Mouse (Mus musculus): ENCODE measurements around the gene Ptchd4.

Gene Ptchd4

GRCm38 (mm10) chr17:42427961-42428360 is 112.2 kb downstream of the Ptchd4 start:
- DNase-seq (ENCODE audit: low read depth, low spot score), result no peak

DNA sequence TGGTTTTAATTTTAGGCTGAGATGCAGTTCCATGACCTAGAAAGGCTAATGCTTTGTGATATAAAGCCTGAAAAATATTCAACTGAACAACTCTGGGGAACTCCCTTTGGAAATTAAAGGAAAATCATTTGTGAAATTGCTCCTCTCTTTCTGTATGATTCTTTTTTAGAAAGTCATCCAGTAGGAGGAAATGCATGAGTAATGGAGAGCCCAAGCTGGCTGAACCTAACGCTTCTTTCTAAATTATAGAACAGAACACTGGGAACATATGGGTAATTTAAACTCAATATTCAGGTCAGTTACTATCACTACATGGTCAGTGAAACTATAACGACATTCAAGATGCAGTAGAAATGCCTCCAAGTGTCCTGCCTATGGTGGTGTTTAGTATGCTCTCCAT is 114.6 kb downstream of the Ptchd4 start:
- no peak for DNase-seq (ENCODE audit: low read depth, low spot score)

DNA sequence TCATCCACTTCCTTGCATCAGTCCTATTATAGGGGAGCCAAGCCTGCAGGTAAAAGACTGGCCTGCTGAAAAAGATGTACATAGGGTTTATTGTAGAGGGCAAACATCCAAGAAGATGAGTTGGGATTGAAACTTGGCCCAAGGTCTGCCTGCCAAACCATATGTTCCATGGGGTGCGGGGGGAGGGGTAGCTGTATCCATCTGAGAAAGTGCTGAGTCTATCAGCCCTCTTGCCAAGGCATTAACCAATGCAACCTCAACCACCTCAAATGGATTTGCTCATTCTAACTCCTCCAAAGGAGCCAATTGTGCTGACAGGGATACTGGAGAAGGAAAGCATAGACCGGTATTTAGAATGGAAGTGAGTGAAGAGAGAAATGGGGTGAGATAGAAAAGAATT is 136.5 kb downstream of the Ptchd4 start:
- no peak for DNase-seq (ENCODE audit: low read depth, low spot score)

- no peak for DNase-seq (ENCODE audit: low read depth, low spot score)
Observed at GRCm38 (mm10) chr17:42456441-42456840, 140.7 kb downstream of the Ptchd4 start.

DNA sequence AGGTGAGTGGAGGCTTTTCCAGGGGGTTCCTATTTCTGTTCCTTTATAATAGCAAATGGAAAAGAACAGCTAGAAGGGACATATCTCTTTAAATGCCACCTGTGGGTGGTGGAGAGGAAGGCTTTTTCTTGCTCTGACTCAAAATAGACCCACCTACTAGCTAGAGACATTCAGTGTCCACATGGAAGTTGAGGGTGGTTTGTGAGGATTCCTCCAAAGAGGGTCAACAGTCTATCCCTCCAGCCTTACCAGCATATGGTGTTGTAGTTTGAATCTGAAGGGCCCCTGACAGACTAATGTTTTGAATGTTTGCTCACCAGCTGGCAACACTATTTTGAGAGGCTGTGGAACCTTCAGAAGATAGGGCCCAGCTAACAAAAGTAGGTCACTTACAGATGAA is 147.0 kb downstream of the Ptchd4 start:
- no peak for DNase-seq (ENCODE audit: low read depth, low spot score)

DNA sequence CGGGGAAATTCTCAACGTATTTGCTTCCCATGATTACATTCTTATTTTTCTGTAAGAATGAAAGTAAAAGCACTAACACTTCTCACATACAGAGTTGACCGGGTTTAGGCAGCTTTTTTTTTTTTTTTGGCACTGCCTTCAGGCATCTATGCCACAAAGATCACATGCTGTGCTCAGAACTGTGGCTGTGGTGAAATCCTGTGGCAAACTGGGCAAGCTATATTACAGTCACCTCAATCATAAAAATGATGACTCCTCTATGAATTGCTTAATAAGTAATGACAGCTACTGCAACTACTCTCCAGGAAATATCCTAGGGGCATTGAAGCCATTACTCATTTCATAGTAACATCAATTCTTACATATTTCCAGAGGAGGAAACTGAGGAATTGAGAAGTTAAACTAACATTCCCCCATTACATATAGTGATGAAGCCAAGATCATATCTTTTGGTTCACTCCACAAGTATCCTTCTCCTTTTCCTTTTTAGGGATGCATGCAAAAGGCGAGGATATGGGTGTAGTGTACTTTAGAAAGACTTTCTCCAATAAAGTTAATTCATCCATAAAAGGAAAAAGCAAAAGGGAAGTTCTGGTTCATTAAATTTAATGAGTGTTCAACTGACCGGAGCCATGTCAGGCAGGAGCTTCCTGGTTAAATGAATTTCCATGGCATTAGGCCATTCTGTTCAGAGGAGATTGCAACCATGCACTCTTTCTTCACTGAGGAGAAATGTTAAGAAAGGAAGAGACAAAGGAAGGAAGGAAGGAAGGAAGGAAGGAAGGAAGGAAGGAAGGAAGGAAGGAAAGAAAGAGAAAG is 164.6 kb downstream of the Ptchd4 start:
- DNase-seq (ENCODE audit: low read depth, low spot score), result no peak

- no peak for DNase-seq (ENCODE audit: low read depth, low spot score)
Observed at GRCm38 (mm10) chr17:42509356-42510262, 193.9 kb downstream of the Ptchd4 start.

- no peak for DNase-seq (ENCODE audit: low read depth, low spot score)
Observed at GRCm38 (mm10) chr17:42530147-42530546, 214.4 kb downstream of the Ptchd4 start.

- no peak for DNase-seq (ENCODE audit: low read depth, low spot score)
Observed at GRCm38 (mm10) chr17:42549578-42549977, 233.8 kb downstream of the Ptchd4 start.
